Comparison of ENCODE assay signal across 8 mouse cellular contexts in the genomic region with DNA sequence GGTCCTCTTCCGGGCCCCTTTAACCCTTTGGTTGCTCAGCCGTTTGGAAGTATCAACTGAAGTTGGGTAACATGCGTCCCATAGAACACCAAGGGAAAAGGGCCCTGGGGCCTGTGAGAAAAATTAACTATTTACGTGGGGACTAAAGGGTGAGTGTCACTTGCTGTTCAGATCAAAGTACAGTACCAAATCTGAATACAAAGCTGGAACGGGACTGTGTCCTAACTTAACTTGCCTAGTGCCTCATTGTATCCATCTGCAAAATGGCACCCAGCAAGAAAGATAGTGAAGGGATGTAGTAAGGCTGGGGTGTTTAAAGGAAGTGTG. TPM values are rescaled to one million over a fixed set of nuclear protein-coding genes. Genes with fewer than 3 reads are reported as not detected.
A peak's percentile ranks its signal among the peaks of the same experiment; 100 is the strongest.
DNase-seq lines count a peak whose midpoint lies in the region; ATAC-seq and TF ChIP-seq lines count a peak whose summit lies in the region.

No protein-coding gene starts in this region.

- DNase-seq in liver, adult 2 months (ENCODE audit: extremely low read depth, low read depth, low spot score): peak; percentile 44
- DNase-seq in liver: no peak
- DNase-seq in intestine, embryonic 14.5 days (ENCODE audit: low spot score): no peak
- DNase-seq in ovary, adult 18-20 months (ENCODE audit: low spot score): no peak
- DNase-seq in ovary, postnatal 10 days (ENCODE audit: low spot score): no peak
- no peak for DNase-seq in adrenal gland, adult (ENCODE audit: inconsistent age in 2 of 2, low spot score in 1 of 2)

- H3K4me1 ChIP-seq in liver, adult 2 months (ENCODE audit: control insufficient read depth, insufficient read depth, low read length): peaks cover 2% of the 10 kb centered on the region
- peaks cover 33% of the 10 kb centered on the region for H3K4me1 ChIP-seq in embryonic facial prominence, embryonic 12.5 days
- H3K4me1 ChIP-seq in intestine, embryonic 14.5 days (replicated peaks; ENCODE audit: control insufficient read depth, insufficient read depth, low read length): peaks cover 25% of the 10 kb centered on the region
- H3K4me1 ChIP-seq in neural tube, embryonic 12.5 days: peaks cover 17% of the 10 kb centered on the region

- no peak for ATAC-seq in embryonic facial prominence, embryonic 12.5 days (ENCODE audit: insufficient number of reproducible peaks, insufficient read depth, low FRiP score, low TSS enrichment)
- ATAC-seq in intestine, embryonic 14.5 days (replicated peaks; ENCODE audit: low FRiP score, low TSS enrichment, low read depth): no peak
- ATAC-seq in neural tube, embryonic 12.5 days (ENCODE audit: low FRiP score, low read depth): no peak

- peak overlapping the region; percentile 73 for H3K4me2 ChIP-seq in embryonic facial prominence, embryonic 12.5 days (replicated peaks)
- H3K4me2 ChIP-seq in intestine, embryonic 14.5 days (ENCODE audit: low read length): peak overlapping the region; percentile 84
- H3K4me2 ChIP-seq in neural tube, embryonic 12.5 days (replicated peaks): peak overlapping the region; percentile 79

- no peaks in the 10 kb centered on the region for H3K79me2 ChIP-seq in liver, adult 2 months (ENCODE audit: control insufficient read depth, insufficient read depth, low read length)

- H3K36me3 ChIP-seq in liver, adult 2 months (ENCODE audit: control insufficient read depth, insufficient read depth, low read length): no peaks in the 10 kb centered on the region
- no peaks in the 10 kb centered on the region for H3K36me3 ChIP-seq in embryonic facial prominence, embryonic 12.5 days
- H3K36me3 ChIP-seq in intestine, embryonic 14.5 days (ENCODE audit: control insufficient read depth, insufficient read depth, low read length): no peaks in the 10 kb centered on the region
- H3K36me3 ChIP-seq in neural tube, embryonic 12.5 days: no peaks in the 10 kb centered on the region

- no peaks in the 10 kb centered on the region for H3K9me3 ChIP-seq in embryonic facial prominence, embryonic 12.5 days
- H3K9me3 ChIP-seq in intestine, embryonic 14.5 days (ENCODE audit: control insufficient read depth, low read length): no peaks in the 10 kb centered on the region
- no peaks in the 10 kb centered on the region for H3K9me3 ChIP-seq in neural tube, embryonic 12.5 days

- no peak for TF ChIP-seq POLR2A in liver, adult 2 months (IDR thresholded peaks at IDR 0.05; ENCODE audit: extremely low read depth, insufficient read depth, low read length)

- WGBS in liver, adult 2 months: 4% methylated on average over 5 of the region's 5 CpGs
- WGBS in embryonic facial prominence, embryonic 12.5 days: 17% methylated on average over 5 of the region's 5 CpGs
- WGBS in intestine, embryonic 14.5 days: 17% methylated on average over 5 of the region's 5 CpGs
- 25% methylated on average over 5 of the region's 5 CpGs for WGBS in neural tube, embryonic 12.5 days

- H3K27me3 ChIP-seq in liver, adult 2 months (ENCODE audit: control insufficient read depth, insufficient read depth, low read length): no peaks in the 10 kb centered on the region
- no peaks in the 10 kb centered on the region for H3K27me3 ChIP-seq in embryonic facial prominence, embryonic 12.5 days
- no peaks in the 10 kb centered on the region for H3K27me3 ChIP-seq in intestine, embryonic 14.5 days (replicated peaks; ENCODE audit: control insufficient read depth, insufficient read depth, low read length)
- H3K27me3 ChIP-seq in neural tube, embryonic 12.5 days (replicated peaks): peaks cover 6% of the 10 kb centered on the region; the same call in 1 of the 2 replicates

- TF ChIP-seq CTCF in liver, adult 2 months (IDR thresholded peaks at IDR 0.05; ENCODE audit: low read depth, low read length): no peak

- no peak overlapping the region for H3K27ac ChIP-seq in liver, adult 2 months (replicated peaks; ENCODE audit: insufficient read depth, low read depth, low read length)
- peak overlapping the region; percentile 99 for H3K27ac ChIP-seq in embryonic facial prominence, embryonic 12.5 days
- H3K27ac ChIP-seq in intestine, embryonic 14.5 days (ENCODE audit: low read depth): peak overlapping the region; percentile 93
- H3K27ac ChIP-seq in neural tube, embryonic 12.5 days: no peak overlapping the region

- peak overlapping the region; percentile 98; the same call in 1 of the 2 replicates for H3K9ac ChIP-seq in liver, adult 2 months (ENCODE audit: low read depth, low read length)
- peak overlapping the region; percentile 96 for H3K9ac ChIP-seq in embryonic facial prominence, embryonic 12.5 days
- peak overlapping the region; percentile 97 for H3K9ac ChIP-seq in intestine, embryonic 14.5 days (ENCODE audit: low read length)
- H3K9ac ChIP-seq in neural tube, embryonic 12.5 days: peak overlapping the region; percentile 94; the same call in 1 of the 2 replicates

- peak overlapping the region; percentile 93; the same call in 1 of the 2 replicates for H3K4me3 ChIP-seq in liver, adult 2 months (ENCODE audit: insufficient read depth, low read depth, low read length)
- peak overlapping the region; percentile 81 for H3K4me3 ChIP-seq in embryonic facial prominence, embryonic 12.5 days
- H3K4me3 ChIP-seq in intestine, embryonic 14.5 days (ENCODE audit: low read depth, low read length): peak overlapping the region; percentile 90
- peak overlapping the region; percentile 89 for H3K4me3 ChIP-seq in neural tube, embryonic 12.5 days

RNA-seq across cellular contexts. Expression of gene Prdm11, which starts 0.5 kb away (rescaled TPM):
- 0.46 and 0.54 TPM in 2 replicates for total RNA-seq in liver, adult 2 months (2014; rRNA removed)
- 0.45 and 0.73 TPM in 2 replicates for polyA plus RNA-seq in liver, adult 2 months (2012; rRNA removed)
- polyA plus RNA-seq in embryonic facial prominence, embryonic 12.5 days (2016; fragmentation: Nextera tagmentation; extraction: Ambion mirVana): 6.2 and 6.9 TPM in 2 replicates
- 5.1 and 5.5 TPM in 2 replicates for polyA plus RNA-seq in intestine, embryonic 14.5 days (2014; fragmentation: Nextera tagmentation; extraction: Ambion mirVana)
- 2.9 and 5.1 TPM in 2 replicates for polyA plus RNA-seq in neural tube, embryonic 12.5 days (2016; fragmentation: Nextera tagmentation; extraction: Ambion mirVana)

Comparison
In these comparisons a context has a peak if more than half of its experiments do, and no peak if none do; other contexts are left out.
1. H3K27ac ChIP-seq: peak in embryonic facial prominence, embryonic 12.5 days (single experiment) and intestine, embryonic 14.5 days (single experiment); none in liver, adult 2 months (single experiment) and neural tube, embryonic 12.5 days (single experiment).
2. Peak in every context shown above with its lines, with median percentiles within 50 percentile points of each other: H3K4me3 ChIP-seq, H3K9ac ChIP-seq and H3K4me2 ChIP-seq.